Mouse (Mus musculus): ENCODE results near the gene Plch2. TPM values are rescaled to one million over a fixed set of nuclear protein-coding genes. Genes with fewer than 3 reads are reported as not detected.

Plch2 gene
- polyA plus RNA-seq, 1 experiment from 2014 or later = 4.6 TPM

DNA sequence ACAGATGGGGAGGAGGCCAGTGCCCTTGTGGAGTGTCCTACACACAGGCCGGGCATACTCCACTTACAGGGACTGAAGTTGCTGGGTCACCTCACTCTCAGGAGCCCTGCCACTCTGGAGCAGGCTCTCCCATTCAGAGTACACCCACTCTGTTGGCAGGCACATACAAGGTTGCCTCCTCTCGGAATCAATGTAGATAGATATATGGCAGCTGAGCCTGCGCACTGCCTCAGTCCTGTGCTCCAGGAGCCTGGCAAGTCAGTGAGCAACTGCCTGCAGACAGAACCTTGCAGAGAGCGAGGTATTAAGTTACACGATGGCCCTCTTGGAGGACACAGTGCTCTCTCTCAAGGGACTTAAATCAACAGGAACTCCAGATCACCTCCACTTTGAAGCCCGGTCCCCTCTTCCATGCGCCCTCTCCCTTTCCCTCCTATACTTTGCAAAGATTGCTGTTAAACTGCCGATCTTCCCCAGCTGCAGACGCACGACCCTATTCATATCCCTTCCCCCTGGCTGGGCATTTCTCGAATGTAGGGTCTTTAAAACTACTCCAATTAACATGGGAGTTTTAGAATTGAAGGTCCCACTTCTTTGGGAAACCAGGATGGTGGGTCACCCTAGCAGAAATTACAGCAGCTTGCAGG lies 93.3 kb downstream of the Plch2 start:
- WGBS = 37% methylated on average over 11 of the region's 11 CpGs
- H3K9ac ChIP-seq (replicated peaks; ENCODE audit: low read depth) = peak overlapping the region; percentile 56; the same call in 1 of the 2 replicates
- H3K27ac ChIP-seq (ENCODE audit: low read length) = no peak overlapping the region
- no peaks in the 10 kb centered on the region for H3K36me3 ChIP-seq (ENCODE audit: insufficient read depth, low read length)
- DNase-seq (ENCODE audit: low spot score) (no peak), ATAC-seq (no peak)
- no peaks in the 10 kb centered on the region for H3K9me3 ChIP-seq (ENCODE audit: low read length)
- H3K27me3 ChIP-seq (replicated peaks; ENCODE audit: insufficient read depth, low read length) = peaks cover 48% of the 10 kb centered on the region
- TF ChIP-seq CTCF (IDR thresholded peaks at IDR 0.05) (no peak), EP300 (IDR thresholded peaks at IDR 0.05) (no peak)
- H3K4me2 ChIP-seq (replicated peaks; ENCODE audit: low read depth, low read length) = peak overlapping the region; percentile 81
- peaks cover 3% of the 10 kb centered on the region; the same call in 1 of the 2 replicates for H3K4me1 ChIP-seq (ENCODE audit: insufficient read depth, low read depth, low read length)
- H3K4me3 ChIP-seq (ENCODE audit: low read depth, low read length) = peak overlapping the region; percentile 82

DNA sequence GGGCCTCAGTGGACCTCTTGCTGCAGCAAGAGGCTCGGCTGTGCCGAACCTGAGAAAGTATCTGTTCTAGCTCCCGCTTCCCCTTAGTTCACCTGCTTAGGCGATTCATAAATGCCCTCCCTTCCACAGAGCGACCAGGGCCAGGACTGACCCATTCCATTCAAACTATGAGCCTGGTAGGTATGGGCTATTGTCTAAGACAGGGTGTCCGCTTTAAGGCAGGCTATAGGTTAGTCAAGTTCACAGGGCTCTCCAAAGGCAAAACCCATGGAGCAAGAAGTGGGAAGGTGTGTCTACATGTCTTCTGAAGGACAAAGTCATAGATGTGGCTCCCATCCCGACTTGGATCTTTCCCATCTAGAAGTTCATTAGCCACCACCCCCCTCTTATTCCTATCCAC lies 93.9 kb downstream of the Plch2 start:
- Histone ChIP-seq H3K4me2 (replicated peaks; ENCODE audit: low read depth, low read length) (no peak overlapping the region), H3K9me3 (ENCODE audit: low read length) (no peaks in the 10 kb centered on the region), H3K4me3 (ENCODE audit: low read depth, low read length) (no peak overlapping the region), H3K36me3 (ENCODE audit: insufficient read depth, low read length) (no peaks in the 10 kb centered on the region), H3K27me3 (replicated peaks; ENCODE audit: insufficient read depth, low read length) (peaks cover 51% of the 10 kb centered on the region), H3K4me1 (ENCODE audit: insufficient read depth, low read depth, low read length) (peaks cover 3% of the 10 kb centered on the region; the same call in 1 of the 2 replicates), H3K27ac (ENCODE audit: low read length) (no peak overlapping the region), H3K9ac (replicated peaks; ENCODE audit: low read depth) (no peak overlapping the region)
- WGBS = 79% methylated on average over 7 of the region's 7 CpGs
- DNase-seq (ENCODE audit: low spot score) = no peak
- TF ChIP-seq EP300 (IDR thresholded peaks at IDR 0.05) (no peak), CTCF (IDR thresholded peaks at IDR 0.05) (no peak)
- no peak for ATAC-seq

DNA sequence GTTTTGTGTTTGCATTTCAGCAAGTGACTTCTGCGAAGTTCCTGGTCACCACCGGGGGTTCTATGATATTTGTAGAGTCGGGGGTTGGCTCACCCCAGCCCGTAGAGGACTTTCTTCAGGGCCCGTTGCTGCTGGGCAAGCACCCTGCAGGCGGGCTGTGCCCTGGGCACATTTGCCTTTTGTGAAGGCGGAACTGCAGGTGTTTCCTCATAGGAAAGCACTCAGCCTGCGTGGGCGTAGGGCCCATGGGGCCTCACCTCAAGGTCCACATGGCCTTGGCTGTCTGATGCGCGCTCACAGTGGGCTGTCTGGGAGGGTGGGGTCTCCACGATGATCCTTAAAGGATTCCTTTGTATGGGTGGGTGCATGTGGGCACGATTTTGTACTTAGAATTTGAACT lies 94.7 kb downstream of the Plch2 start:
- Histone ChIP-seq H3K4me1 (ENCODE audit: insufficient read depth, low read depth, low read length) (peaks cover 3% of the 10 kb centered on the region; the same call in 1 of the 2 replicates), H3K4me3 (ENCODE audit: low read depth, low read length) (0 out of 2 replicates have a peak overlapping the region, but pooled peaks have one; percentile 33), H3K36me3 (ENCODE audit: insufficient read depth, low read length) (no peaks in the 10 kb centered on the region), H3K9me3 (ENCODE audit: low read length) (no peaks in the 10 kb centered on the region), H3K9ac (replicated peaks; ENCODE audit: low read depth) (no peak overlapping the region), H3K4me2 (replicated peaks; ENCODE audit: low read depth, low read length) (peak overlapping the region; percentile 70; the same call in 1 of the 2 replicates), H3K27ac (ENCODE audit: low read length) (no peak overlapping the region), H3K27me3 (replicated peaks; ENCODE audit: insufficient read depth, low read length) (peaks cover 51% of the 10 kb centered on the region)
- no peak for ATAC-seq
- DNase-seq (ENCODE audit: low spot score) = no peak
- TF ChIP-seq EP300 (IDR thresholded peaks at IDR 0.05) = no peak
- no peak for TF ChIP-seq CTCF (IDR thresholded peaks at IDR 0.05)
- WGBS = 33% methylated on average over 13 of the region's 13 CpGs

DNA sequence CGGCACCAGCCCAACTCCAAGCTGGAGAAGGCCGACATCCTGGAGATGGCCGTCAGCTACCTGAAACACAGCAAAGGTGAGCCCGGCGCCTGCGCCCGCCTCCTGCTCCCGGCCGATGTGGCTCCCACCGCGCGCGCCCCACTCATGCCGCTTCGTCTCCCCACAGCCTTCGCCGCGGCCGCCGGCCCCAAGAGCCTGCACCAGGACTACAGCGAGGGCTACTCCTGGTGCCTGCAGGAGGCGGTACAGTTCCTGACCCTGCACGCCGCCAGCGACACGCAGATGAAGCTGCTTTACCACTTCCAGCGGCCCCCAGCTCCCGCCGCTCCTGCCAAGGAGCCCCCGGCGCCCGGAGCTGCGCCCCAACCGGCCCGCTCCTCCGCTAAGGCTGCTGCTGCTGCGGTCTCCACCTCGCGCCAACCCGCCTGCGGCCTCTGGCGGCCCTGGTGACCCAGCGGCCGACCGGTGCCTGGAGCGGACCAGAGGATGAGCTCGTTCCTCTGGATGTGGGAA lies 95.3 kb downstream of the Plch2 start:
- H3K9me3 ChIP-seq (ENCODE audit: low read length) = no peaks in the 10 kb centered on the region
- H3K27ac ChIP-seq (ENCODE audit: low read length) = no peak overlapping the region
- H3K36me3 ChIP-seq (ENCODE audit: insufficient read depth, low read length) = no peaks in the 10 kb centered on the region
- TF ChIP-seq CTCF (IDR thresholded peaks at IDR 0.05) (peak; percentile 50), EP300 (IDR thresholded peaks at IDR 0.05) (no peak)
- H3K27me3 ChIP-seq (replicated peaks; ENCODE audit: insufficient read depth, low read length) = peaks cover 51% of the 10 kb centered on the region
- under 1% methylated on average over 29 of the region's 47 CpGs for WGBS
- H3K4me1 ChIP-seq (ENCODE audit: insufficient read depth, low read depth, low read length) = peaks cover 3% of the 10 kb centered on the region; the same call in 1 of the 2 replicates
- peak overlapping the region; percentile 70 for H3K4me2 ChIP-seq (replicated peaks; ENCODE audit: low read depth, low read length)
- H3K4me3 ChIP-seq (ENCODE audit: low read depth, low read length) = peak overlapping the region; percentile 33
- no peak for ATAC-seq
- no peak overlapping the region for H3K9ac ChIP-seq (replicated peaks; ENCODE audit: low read depth)
- peak; percentile 21 for DNase-seq (ENCODE audit: low spot score)

DNA sequence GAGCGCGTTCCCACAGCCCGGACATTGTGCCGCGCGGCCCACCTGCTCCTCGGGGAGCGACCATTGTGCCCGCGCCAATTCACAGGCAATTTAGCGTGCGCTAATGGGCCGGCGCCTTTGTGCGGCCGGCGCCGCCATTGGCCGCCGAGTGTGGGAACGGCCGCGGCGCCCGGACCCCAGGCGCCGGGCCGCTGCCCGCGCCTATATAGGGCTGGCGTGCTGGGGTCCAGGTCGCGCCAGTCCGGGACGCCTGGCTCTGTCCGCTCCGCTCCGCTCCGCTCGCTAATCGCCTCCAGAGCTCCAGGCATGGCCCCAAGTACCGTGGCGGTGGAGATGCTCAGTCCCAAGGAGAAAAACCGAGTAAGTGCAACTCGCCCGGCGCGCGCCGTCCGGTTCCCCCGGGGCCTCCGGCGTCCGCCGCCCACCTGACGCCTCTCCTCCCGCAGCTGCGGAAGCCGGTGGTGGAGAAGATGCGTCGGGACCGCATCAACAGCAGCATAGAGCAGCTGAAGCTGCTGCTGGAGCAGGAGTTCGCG lies 95.8 kb downstream of the Plch2 start, which contains the start of gene Hes5:
Hes5 (plus strand) TSS at position 234 of the 536 bp plus-strand sequence.
- H3K27ac ChIP-seq (ENCODE audit: low read length) = no peak within 1 kb of the TSS
- ATAC-seq (no peak), DNase-seq (ENCODE audit: low spot score) (no peak)
- TF ChIP-seq EP300 (IDR thresholded peaks at IDR 0.05) (no peak), CTCF (IDR thresholded peaks at IDR 0.05) (no peak)
- H3K27me3 ChIP-seq (replicated peaks; ENCODE audit: insufficient read depth, low read length) = peaks cover 51% of the 10 kb centered on the region
- peak within 1 kb of the TSS; percentile 33 for H3K4me3 ChIP-seq (ENCODE audit: low read depth, low read length)
- peaks cover 3% of the 10 kb centered on the region; the same call in 1 of the 2 replicates for H3K4me1 ChIP-seq (ENCODE audit: insufficient read depth, low read depth, low read length)
- H3K9ac ChIP-seq (replicated peaks; ENCODE audit: low read depth) = no peak within 1 kb of the TSS
- H3K9me3 ChIP-seq (ENCODE audit: low read length) = no peaks in the 10 kb centered on the region
- WGBS = 1% methylated on average over 49 of the region's 65 CpGs
- peak within 1 kb of the TSS; percentile 70 for H3K4me2 ChIP-seq (replicated peaks; ENCODE audit: low read depth, low read length)
- no peaks in the 10 kb centered on the region for H3K36me3 ChIP-seq (ENCODE audit: insufficient read depth, low read length)

DNA sequence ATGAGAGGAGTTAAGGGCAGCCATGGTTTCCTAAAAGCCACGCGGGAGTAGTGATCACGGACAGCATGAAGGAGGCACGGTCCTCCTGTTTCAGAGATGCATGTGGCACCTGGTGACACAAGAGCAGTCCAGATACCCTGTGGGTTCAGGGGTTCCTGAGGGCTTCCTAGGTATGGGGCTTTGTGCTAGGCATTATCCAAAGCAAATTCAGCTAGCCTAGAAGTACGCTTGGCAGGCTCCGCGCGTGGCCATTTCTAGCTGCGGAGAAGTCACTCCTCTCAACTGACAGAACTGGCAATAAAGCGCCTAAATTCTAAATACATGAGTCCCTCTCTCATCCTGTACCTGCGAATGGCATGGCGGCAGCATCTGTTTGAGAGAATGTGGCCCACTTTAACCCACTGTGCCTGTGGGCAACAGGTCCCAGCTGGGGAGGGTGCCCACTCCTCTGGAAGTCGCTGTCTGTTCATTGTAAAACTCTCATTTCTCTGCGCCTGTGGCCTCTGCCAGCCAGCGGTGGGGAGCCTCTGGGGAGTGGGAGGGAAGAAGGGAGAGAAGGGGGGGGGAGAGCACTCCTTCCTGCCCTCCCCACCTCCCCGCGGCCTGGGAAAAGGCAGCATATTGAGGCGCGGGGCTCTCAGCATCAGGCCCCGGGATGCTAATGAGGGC lies 96.4 kb downstream of the Plch2 start:
- no peak for ATAC-seq
- H3K9ac ChIP-seq (replicated peaks; ENCODE audit: low read depth) = no peak overlapping the region
- H3K27me3 ChIP-seq (replicated peaks; ENCODE audit: insufficient read depth, low read length) = peaks cover 51% of the 10 kb centered on the region
- H3K9me3 ChIP-seq (ENCODE audit: low read length) = no peaks in the 10 kb centered on the region
- TF ChIP-seq CTCF (IDR thresholded peaks at IDR 0.05) (no peak), EP300 (IDR thresholded peaks at IDR 0.05) (no peak)
- no peak overlapping the region for H3K27ac ChIP-seq (ENCODE audit: low read length)
- peak overlapping the region; percentile 70 for H3K4me2 ChIP-seq (replicated peaks; ENCODE audit: low read depth, low read length)
- peaks cover 3% of the 10 kb centered on the region; the same call in 1 of the 2 replicates for H3K4me1 ChIP-seq (ENCODE audit: insufficient read depth, low read depth, low read length)
- 36% methylated on average over 20 of the region's 20 CpGs for WGBS
- H3K36me3 ChIP-seq (ENCODE audit: insufficient read depth, low read length) = no peaks in the 10 kb centered on the region
- no peak for DNase-seq (ENCODE audit: low spot score)
- peak overlapping the region; percentile 33 for H3K4me3 ChIP-seq (ENCODE audit: low read depth, low read length)

Data from lung, postnatal 0 days (tissue).